Mouse (Mus musculus): ENCODE measurements around the gene R3hdm2.

- TF ChIP-seq CTCF (IDR thresholded peaks at IDR 0.05; ENCODE audit: low read depth) (no peak), EP300 (IDR thresholded peaks at IDR 0.05; ENCODE audit: low read depth) (no peak)
Observed at GRCm38 (mm10) chr10:127534036-127534928, 154.2 kb downstream of the R3hdm2 start, which contains the start of gene Nxph4.

Measured in heart, postnatal 0 days (tissue).